Mouse (Mus musculus) heart, adult 2 months (tissue): Measurements from ENCODE around the gene Epas1. TPM values are rescaled to one million over a fixed set of nuclear protein-coding genes. Genes with fewer than 3 reads are reported as not detected.

Source experiments
- DNase-seq, 2 experiments: peaks; one replicate each; pipeline ENCODE4 v3.0.0; 2021
- H3K27ac ChIP-seq: fragments of 200-600 bp; 2 replicates; pipeline ENCODE4 v1.8.1; 2022
- H3K27me3 ChIP-seq: fragments of 200-500 bp; 2 replicates; pipeline ENCODE4 v1.6.1; 2012; ENCODE audit warnings: mild to moderate bottlenecking, low read length, inconsistent platforms, mixed read lengths; ENCODE audit not compliant: control insufficient read depth, insufficient read depth
- H3K36me3 ChIP-seq: fragments of 200-500 bp; 2 replicates; pipeline ENCODE4 v1.6.1; 2012; ENCODE audit warnings: low read length, inconsistent platforms; ENCODE audit not compliant: control insufficient read depth, insufficient read depth
- H3K4me1 ChIP-seq: fragments of 200-500 bp; 2 replicates; pipeline ENCODE4 v1.6.1; 2011; ENCODE audit warnings: low read length; ENCODE audit not compliant: control insufficient read depth, insufficient read depth
- H3K4me3 ChIP-seq: fragments of 200-600 bp; 2 replicates; pipeline ENCODE4 v1.8.1; 2022
- H3K79me2 ChIP-seq: fragments of 200-500 bp; replicated peaks from 2 replicates; pipeline ENCODE4 v1.6.1; 2012; ENCODE audit warnings: mild to moderate bottlenecking, inconsistent platforms, low read length, moderate library complexity, mixed read lengths; ENCODE audit not compliant: control insufficient read depth, insufficient read depth
- H3K9ac ChIP-seq: fragments of 200-500 bp; 2 replicates; pipeline ENCODE4 v1.6.1; 2012; ENCODE audit warnings: low read depth, mild to moderate bottlenecking, control low read depth, inconsistent platforms, low read length, mixed read lengths
- CTCF ChIP-seq: fragments of 200-600 bp; IDR thresholded peaks from 2 replicates; pipeline ENCODE4 v1.8.1; 2022; ENCODE audit warnings: antibody characterized with exemption, mild to moderate bottlenecking, moderate library complexity
- EP300 ChIP-seq: fragments of 200-500 bp; IDR thresholded peaks from 2 replicates; pipeline ENCODE4 v1.6.1; 2011; ENCODE audit warnings: low read depth, low read length, control low read depth; ENCODE audit not compliant: insufficient read depth
- POLR2A ChIP-seq: fragments of 200-500 bp; IDR thresholded peaks from 2 replicates; pipeline ENCODE4 v1.6.1; 2011; ENCODE audit warnings: mild to moderate bottlenecking, low read depth, low read length, control low read depth; ENCODE audit not compliant: insufficient read depth
- WGBS: fragments of 180-500 bp; shearing (Covaris S2); methylation state at CpG from one replicate; pipeline ENCODE4 v1.1.7; 2018; 5-methylcytosine and 5-hydroxymethylcytosine counted together
- intact Hi-C: fragments of 180-260 bp; cut with DNase I; formaldehyde crosslinking; loops from one replicate; pipeline ENCODE4 v1.15.1; 2025
- polyA plus RNA-seq: library from polyadenylated mRNA; depleted of rRNA; stranded (reverse); fragments of >200 nt; gene quantifications from 2 replicates; pipeline ENCODE4 v1.2.3, GENCODE M21; 2012
- total RNA-seq, 2 experiments: library from RNA; stranded (reverse); gene quantifications; 2 replicates each; pipeline ENCODE4 v1.2.3; 2021

The Epas1 gene
- total and polyA plus RNA-seq, 3 experiments: 119 to 277 (median 244) TPM

DNA sequence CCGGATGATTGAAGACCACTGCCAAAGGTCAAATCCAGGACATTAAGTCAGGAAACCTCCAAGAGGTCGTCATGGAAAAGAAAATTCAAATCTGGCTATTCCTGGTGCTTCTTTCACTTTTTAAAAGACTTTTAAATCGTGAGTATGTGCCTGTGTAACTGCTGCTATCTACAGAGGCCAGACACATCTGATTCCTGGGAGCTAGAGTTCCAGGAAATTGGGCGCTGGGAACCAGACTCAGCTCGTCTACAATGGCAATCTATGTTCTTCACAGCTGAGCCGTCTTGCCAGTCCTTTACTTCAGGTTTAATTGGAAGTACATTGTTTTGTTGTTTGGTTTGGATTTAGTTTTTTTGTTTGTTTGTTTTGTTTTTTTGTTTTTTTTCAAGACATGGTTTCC, 22.2 kb upstream of the Epas1 start:
- no peak for DNase-seq
- H3K79me2 ChIP-seq: no peaks in the 10 kb centered on the region
- 63% methylated on average over 6 of the region's 6 CpGs for whole genome bisulfite sequencing
- peaks cover 14% of the 10 kb centered on the region for H3K4me1 ChIP-seq
- no peak overlapping the region for H3K4me3 ChIP-seq
- H3K36me3 ChIP-seq: peaks cover 4% of the 10 kb centered on the region
- no peak overlapping the region for H3K9ac ChIP-seq
- no peak for TF ChIP-seq CTCF
- no peak for TF ChIP-seq POLR2A
- TF ChIP-seq EP300: no peak
- no peaks in the 10 kb centered on the region for H3K27me3 ChIP-seq
- intact Hi-C loops: loop anchor here (5.0 kb wide), 1 partner anchor 139 kb away; no protein-coding TSS in a partner anchor
- H3K27ac ChIP-seq: peak overlapping the region; percentile 88

DNA sequence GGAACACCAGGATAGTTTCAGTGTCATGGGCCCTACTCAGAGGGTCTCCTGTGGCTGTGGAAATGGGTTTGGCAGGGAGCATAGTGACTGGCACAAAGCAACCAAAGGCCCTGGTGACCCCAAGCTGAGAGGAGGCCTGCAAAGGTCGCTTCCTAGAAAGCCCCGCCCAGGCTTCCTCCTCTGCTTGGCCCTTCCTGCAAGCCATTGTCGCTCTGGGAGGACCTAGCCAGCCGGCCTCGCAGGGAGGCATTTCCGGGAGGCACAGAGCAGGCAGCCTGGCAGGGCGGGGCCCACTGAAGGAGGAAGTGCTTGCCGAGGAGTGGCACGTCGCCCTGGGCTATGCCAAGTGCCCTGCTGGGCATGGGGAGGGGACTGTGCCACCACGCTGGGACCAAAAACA, 21.5 kb upstream of the Epas1 start:
- Histone ChIP-seq H3K79me2 (no peaks in the 10 kb centered on the region), H3K4me3 (no peak overlapping the region), H3K36me3 (peaks cover 4% of the 10 kb centered on the region), H3K27ac (peak overlapping the region; percentile 88), H3K4me1 (peaks cover 13% of the 10 kb centered on the region), H3K27me3 (no peaks in the 10 kb centered on the region), H3K9ac (peak overlapping the region; percentile 54; the same call in 1 of the 2 replicates)
- peak; percentile 82 to 90 for DNase-seq
- intact Hi-C loops: loop anchor here (2.0 to 5.0 kb wide), 2 partner anchors 19 to 140 kb away; no protein-coding TSS in a partner anchor
- 7% methylated on average over 11 of the region's 11 CpGs for WGBS
- no peak for TF ChIP-seq CTCF
- TF ChIP-seq EP300: peak; percentile 79

DNA sequence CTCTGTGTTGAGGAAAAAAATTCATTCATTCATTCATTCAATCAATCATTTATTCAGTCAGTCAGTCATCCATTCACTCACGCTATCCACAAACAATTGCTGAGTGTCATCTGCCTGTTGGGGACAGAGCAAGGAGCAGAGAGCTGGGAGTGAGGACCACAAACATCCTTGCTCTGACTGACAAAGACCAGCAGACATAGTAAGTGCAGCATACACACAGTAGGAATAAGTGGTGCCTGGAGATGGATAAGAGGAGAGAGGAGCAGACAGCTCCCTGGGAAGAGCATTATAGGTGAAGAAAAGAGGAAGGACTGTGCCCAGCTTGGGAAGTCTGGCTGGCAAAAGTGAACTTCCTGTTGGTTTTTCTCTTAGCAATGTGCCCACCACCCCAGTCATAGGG, 21.0 kb upstream of the Epas1 start:
- no peak for DNase-seq
- H3K9ac ChIP-seq: no peak overlapping the region
- H3K4me3 ChIP-seq: no peak overlapping the region
- 87% methylated on average over 1 of the region's 1 CpGs for WGBS
- H3K36me3 ChIP-seq: peaks cover 4% of the 10 kb centered on the region
- H3K79me2 ChIP-seq: no peaks in the 10 kb centered on the region
- intact Hi-C loops: loop anchor here (2.0 to 5.0 kb wide), 2 partner anchors 20 to 140 kb away; no protein-coding TSS in a partner anchor
- peaks cover 11% of the 10 kb centered on the region for H3K4me1 ChIP-seq
- TF ChIP-seq EP300 (no peak), POLR2A (no peak), CTCF (no peak)
- H3K27me3 ChIP-seq: no peaks in the 10 kb centered on the region
- H3K27ac ChIP-seq: peak overlapping the region; percentile 88

DNA sequence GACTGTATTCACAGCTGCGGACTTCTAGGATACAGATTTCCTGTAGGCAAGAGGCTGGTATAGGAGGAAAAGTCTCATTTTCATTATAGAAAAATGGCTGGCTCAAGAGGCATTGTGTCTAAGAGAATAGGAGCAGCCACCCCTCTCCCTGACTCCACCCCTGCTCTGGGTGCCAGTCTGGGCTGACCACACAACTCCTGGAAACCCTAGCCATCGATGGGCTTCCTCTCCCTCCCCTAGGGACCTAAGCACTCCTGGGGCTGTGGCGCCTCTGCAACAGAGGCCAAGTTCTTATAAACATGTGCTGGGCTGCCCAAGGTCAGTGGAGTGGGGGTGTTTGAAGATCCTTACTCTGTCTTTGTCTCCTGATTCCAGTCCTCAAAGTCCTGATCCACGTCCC, 19.9 kb upstream of the Epas1 start:
- Histone ChIP-seq H3K36me3 (peaks cover 4% of the 10 kb centered on the region), H3K4me3 (no peak overlapping the region), H3K4me1 (peaks cover 15% of the 10 kb centered on the region), H3K27me3 (no peaks in the 10 kb centered on the region), H3K27ac (peak overlapping the region; percentile 88), H3K79me2 (no peaks in the 10 kb centered on the region), H3K9ac (no peak overlapping the region)
- TF ChIP-seq EP300 (peak; percentile 86), CTCF (no peak), POLR2A (0 out of 2 replicates have a peak, but pooled peaks have one; percentile 15)
- WGBS: 56% methylated on average over 4 of the region's 4 CpGs
- DNase-seq: peak in 1 of 2 experiments; percentile 52
- intact Hi-C loops: loop anchor here (2.0 to 5.0 kb wide), 3 partner anchors 17 to 141 kb away; no protein-coding TSS in a partner anchor

DNA sequence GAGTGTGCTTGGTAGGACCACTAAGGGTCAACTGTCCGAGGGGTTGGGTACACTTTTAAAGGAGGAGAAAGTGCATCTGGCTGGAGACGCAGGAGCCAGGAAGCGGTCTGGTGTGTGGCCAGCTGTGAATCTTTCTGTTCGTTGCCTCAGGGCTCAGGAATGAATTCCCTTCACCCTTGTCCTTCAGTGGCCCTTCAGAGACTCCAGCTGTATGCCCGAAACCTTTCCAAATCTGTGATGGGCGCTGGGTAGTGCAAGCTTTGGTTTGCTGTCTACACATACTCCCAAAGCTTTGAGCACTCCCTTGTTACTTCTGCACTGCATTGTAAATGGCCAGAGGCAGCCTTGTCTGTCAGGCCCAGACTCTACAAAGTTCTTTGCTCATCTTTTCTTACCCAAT, 15.0 kb upstream of the Epas1 start:
- intact Hi-C loops: no loop called here
- no peak for TF ChIP-seq CTCF
- no peak for TF ChIP-seq POLR2A
- no peak for TF ChIP-seq EP300
- Histone ChIP-seq H3K27me3 (no peaks in the 10 kb centered on the region), H3K36me3 (no peaks in the 10 kb centered on the region; the same call in 1 of the 2 replicates), H3K9ac (no peak overlapping the region), H3K4me3 (no peak overlapping the region), H3K4me1 (peaks cover 6% of the 10 kb centered on the region), H3K79me2 (no peaks in the 10 kb centered on the region), H3K27ac (no peak overlapping the region; the same call in 1 of the 2 replicates)
- no peak for DNase-seq
- WGBS: 57% methylated on average over 6 of the region's 6 CpGs

DNA sequence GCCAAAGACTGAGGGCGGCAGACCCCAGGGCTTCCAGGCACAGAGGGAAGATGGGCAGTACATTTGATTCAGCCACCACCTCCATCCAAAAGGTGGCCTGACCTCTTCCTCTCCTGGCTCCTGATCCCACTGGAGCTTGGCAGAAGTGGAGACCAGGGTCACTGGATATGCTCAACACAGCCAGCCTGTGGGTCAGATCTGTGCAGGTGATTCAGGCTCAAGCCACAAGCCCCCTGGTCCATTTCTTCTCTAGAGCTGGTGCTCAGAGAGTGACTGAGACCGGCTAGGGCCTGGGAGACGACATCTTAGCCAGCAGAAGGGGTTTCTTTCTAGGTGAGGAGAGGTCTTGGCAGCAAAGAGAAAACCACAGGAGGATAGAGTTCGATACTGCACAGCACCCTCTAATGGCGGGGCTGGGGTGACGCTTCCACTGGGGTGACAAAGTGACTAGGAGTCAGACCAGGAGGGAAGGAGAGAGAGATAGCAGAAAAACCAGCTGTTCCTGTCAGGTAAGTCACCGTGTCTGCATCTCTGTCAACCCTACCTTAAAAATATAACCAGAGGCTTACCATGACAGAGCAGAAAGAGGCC, 10.1 kb upstream of the Epas1 start:
- intact Hi-C loops: no loop called here
- H3K4me1 ChIP-seq: peaks cover 3% of the 10 kb centered on the region
- WGBS: 92% methylated on average over 7 of the region's 7 CpGs
- no peaks in the 10 kb centered on the region for H3K36me3 ChIP-seq
- no peak for DNase-seq
- H3K27ac ChIP-seq: no peak overlapping the region
- TF ChIP-seq EP300: no peak
- peak; percentile 53 for TF ChIP-seq CTCF
- H3K79me2 ChIP-seq: no peaks in the 10 kb centered on the region
- H3K27me3 ChIP-seq: no peaks in the 10 kb centered on the region
- H3K4me3 ChIP-seq: no peak overlapping the region
- no peak overlapping the region for H3K9ac ChIP-seq
